Mouse (Mus musculus): ENCODE data around the gene Olfr516. TPM values are rescaled to one million over a fixed set of nuclear protein-coding genes. Genes with fewer than 3 reads are reported as not detected.
"Not testable (repeated sequence)": the region's sequence is repeated elsewhere in the genome, so short reads cannot be mapped to it uniquely, and the experiment has no call there.

The Olfr516 gene
- not detected in 2 replicates for polyA plus RNA-seq (2014; fragmentation: Nextera tagmentation; extraction: Ambion mirVana)

- Histone ChIP-seq H3K9ac (ENCODE audit: low read length) (no peak within 1 kb of the TSS), H3K9me3 (ENCODE audit: control insufficient read depth, low read length) (no peaks in the 10 kb centered on the region), H3K4me1 (ENCODE audit: control insufficient read depth, insufficient read depth, low read length) (no peaks in the 10 kb centered on the region), H3K4me3 (ENCODE audit: low read depth, low read length) (no peak within 1 kb of the TSS), H3K27me3 (ENCODE audit: control insufficient read depth, insufficient read depth, low read length) (no peaks in the 10 kb centered on the region), H3K36me3 (ENCODE audit: control insufficient read depth, insufficient read depth, low read length) (no peaks in the 10 kb centered on the region), H3K27ac (ENCODE audit: low read depth, low read length) (no peak within 1 kb of the TSS), H3K4me2 (ENCODE audit: low read depth) (no peak within 1 kb of the TSS)
- no peak for ATAC-seq (ENCODE audit: insufficient read depth, low FRiP score, low TSS enrichment)
- WGBS, result 89% methylated on average over 2 of the region's 2 CpGs
- no peak for DNase-seq (ENCODE audit: low spot score)
Observed at GRCm38 (mm10) chr7:108850429-108850828, at the start of gene Olfr516. Gene Olfr516, minus strand, starts transcription at chr7:108850529.

- Histone ChIP-seq H3K4me3 (ENCODE audit: low read depth, low read length) (no peak within 1 kb of the TSS), H3K27me3 (ENCODE audit: control insufficient read depth, insufficient read depth, low read length) (no peaks in the 10 kb centered on the region), H3K9me3 (ENCODE audit: control insufficient read depth, low read length) (no peaks in the 10 kb centered on the region), H3K9ac (ENCODE audit: low read length) (no peak within 1 kb of the TSS), H3K27ac (ENCODE audit: low read depth, low read length) (no peak within 1 kb of the TSS), H3K36me3 (ENCODE audit: control insufficient read depth, insufficient read depth, low read length) (no peaks in the 10 kb centered on the region), H3K4me1 (ENCODE audit: control insufficient read depth, insufficient read depth, low read length) (no peaks in the 10 kb centered on the region), H3K4me2 (ENCODE audit: low read depth) (no peak within 1 kb of the TSS)
- ATAC-seq (ENCODE audit: insufficient read depth, low FRiP score, low TSS enrichment) (no peak), DNase-seq (ENCODE audit: low spot score) (no peak)
- WGBS, result 82% methylated on average over 5 of the region's 5 CpGs
Observed at GRCm38 (mm10) chr7:108894320-108894719, 44.0 kb upstream of the Olfr516 start, which contains the start of gene Olfr519. Gene Olfr519, minus strand, starts transcription at chr7:108894420.

- DNase-seq (ENCODE audit: low spot score) (no peak), ATAC-seq (ENCODE audit: insufficient read depth, low FRiP score, low TSS enrichment) (no peak)
- Histone ChIP-seq H3K9me3 (ENCODE audit: control insufficient read depth, low read length) (no peaks in the 10 kb centered on the region), H3K4me3 (ENCODE audit: low read depth, low read length) (no peak within 1 kb of the TSS), H3K4me1 (ENCODE audit: control insufficient read depth, insufficient read depth, low read length) (no peaks in the 10 kb centered on the region), H3K27me3 (ENCODE audit: control insufficient read depth, insufficient read depth, low read length) (no peaks in the 10 kb centered on the region), H3K36me3 (ENCODE audit: control insufficient read depth, insufficient read depth, low read length) (no peaks in the 10 kb centered on the region), H3K4me2 (ENCODE audit: low read depth) (no peak within 1 kb of the TSS), H3K9ac (ENCODE audit: low read length) (no peak within 1 kb of the TSS), H3K27ac (ENCODE audit: low read depth, low read length) (no peak within 1 kb of the TSS)
- 79% methylated on average over 4 of the region's 4 CpGs for WGBS
Observed at GRCm38 (mm10) chr7:108884906-108885305, 34.6 kb upstream of the Olfr516 start, which contains the start of gene Olfr518. Gene Olfr518, minus strand, starts transcription at chr7:108885006.

GRCm38 (mm10) chr7:108872279-108872678 lies 21.9 kb upstream of the Olfr516 start, which contains the start of gene Olfr517:
Gene Olfr517, minus strand, starts transcription at chr7:108872379.
- no peaks in the 10 kb centered on the region for H3K9me3 ChIP-seq (ENCODE audit: control insufficient read depth, low read length)
- H3K36me3 ChIP-seq (ENCODE audit: control insufficient read depth, insufficient read depth, low read length), result no peaks in the 10 kb centered on the region
- H3K27me3 ChIP-seq (ENCODE audit: control insufficient read depth, insufficient read depth, low read length), result no peaks in the 10 kb centered on the region
- no peak within 1 kb of the TSS for H3K27ac ChIP-seq (ENCODE audit: low read depth, low read length)
- H3K4me2 ChIP-seq (ENCODE audit: low read depth), result no peak within 1 kb of the TSS
- H3K4me1 ChIP-seq (ENCODE audit: control insufficient read depth, insufficient read depth, low read length), result no peaks in the 10 kb centered on the region
- WGBS, result 73% methylated on average over 2 of the region's 2 CpGs
- no peak for ATAC-seq (ENCODE audit: insufficient read depth, low FRiP score, low TSS enrichment)
- no peak within 1 kb of the TSS for H3K4me3 ChIP-seq (ENCODE audit: low read depth, low read length)
- no peak within 1 kb of the TSS for H3K9ac ChIP-seq (ENCODE audit: low read length)
- no peak for DNase-seq (ENCODE audit: low spot score)

- DNase-seq (ENCODE audit: low spot score) (no peak), ATAC-seq (ENCODE audit: insufficient read depth, low FRiP score, low TSS enrichment) (no peak)
- no peak within 1 kb of the TSS for H3K4me2 ChIP-seq (ENCODE audit: low read depth)
- H3K27me3 ChIP-seq (ENCODE audit: control insufficient read depth, insufficient read depth, low read length), result no peaks in the 10 kb centered on the region
- H3K4me3 ChIP-seq (ENCODE audit: low read depth, low read length), result no peak within 1 kb of the TSS
- H3K9me3 ChIP-seq (ENCODE audit: control insufficient read depth, low read length), result no peaks in the 10 kb centered on the region
- no peaks in the 10 kb centered on the region for H3K36me3 ChIP-seq (ENCODE audit: control insufficient read depth, insufficient read depth, low read length)
- no peak within 1 kb of the TSS for H3K9ac ChIP-seq (ENCODE audit: low read length)
- H3K27ac ChIP-seq (ENCODE audit: low read depth, low read length), result no peak within 1 kb of the TSS
- no peaks in the 10 kb centered on the region for H3K4me1 ChIP-seq (ENCODE audit: control insufficient read depth, insufficient read depth, low read length)
Observed at GRCm38 (mm10) chr7:108825897-108826296, 24.4 kb downstream of the Olfr516 start, which contains the start of gene Olfr514. Gene Olfr514, minus strand, starts transcription at chr7:108825997.

- not testable (repeated sequence) for H3K9me3 ChIP-seq (ENCODE audit: control insufficient read depth, low read length); H3K4me3 ChIP-seq (ENCODE audit: low read depth, low read length); DNase-seq (ENCODE audit: low spot score); H3K9ac ChIP-seq (ENCODE audit: low read length); H3K27me3 ChIP-seq (ENCODE audit: control insufficient read depth, insufficient read depth, low read length); H3K36me3 ChIP-seq (ENCODE audit: control insufficient read depth, insufficient read depth, low read length); H3K4me1 ChIP-seq (ENCODE audit: control insufficient read depth, insufficient read depth, low read length); H3K4me2 ChIP-seq (ENCODE audit: low read depth); H3K27ac ChIP-seq (ENCODE audit: low read depth, low read length)
- WGBS, result 50% methylated on average over 5 of the region's 5 CpGs
- ATAC-seq (ENCODE audit: insufficient read depth, low FRiP score, low TSS enrichment), result peak; percentile 82; the same call in 1 of the 2 replicates
Observed at GRCm38 (mm10) chr7:108814593-108815215, 35.6 kb downstream of the Olfr516 start.

GRCm38 (mm10) chr7:108797205-108797933 lies 53.0 kb downstream of the Olfr516 start:
- WGBS, result 44% methylated on average over 1 of the region's 1 CpGs
- Histone ChIP-seq H3K4me2 (ENCODE audit: low read depth) (no peak overlapping the region), H3K27ac (ENCODE audit: low read depth, low read length) (no peak overlapping the region), H3K36me3 (ENCODE audit: control insufficient read depth, insufficient read depth, low read length) (no peaks in the 10 kb centered on the region), H3K9me3 (ENCODE audit: control insufficient read depth, low read length) (no peaks in the 10 kb centered on the region), H3K9ac (ENCODE audit: low read length) (no peak overlapping the region), H3K4me3 (ENCODE audit: low read depth, low read length) (no peak overlapping the region), H3K4me1 (ENCODE audit: control insufficient read depth, insufficient read depth, low read length) (no peaks in the 10 kb centered on the region), H3K27me3 (ENCODE audit: control insufficient read depth, insufficient read depth, low read length) (no peaks in the 10 kb centered on the region)
- ATAC-seq (ENCODE audit: insufficient read depth, low FRiP score, low TSS enrichment) (no peak), DNase-seq (ENCODE audit: low spot score) (no peak)
